Mouse (Mus musculus): ENCODE data around the gene Nat8l.
"Not testable (repeated sequence)": the region's sequence is repeated elsewhere in the genome, so short reads cannot be mapped to it uniquely, and the experiment has no call there.

Gene Nat8l

DNA sequence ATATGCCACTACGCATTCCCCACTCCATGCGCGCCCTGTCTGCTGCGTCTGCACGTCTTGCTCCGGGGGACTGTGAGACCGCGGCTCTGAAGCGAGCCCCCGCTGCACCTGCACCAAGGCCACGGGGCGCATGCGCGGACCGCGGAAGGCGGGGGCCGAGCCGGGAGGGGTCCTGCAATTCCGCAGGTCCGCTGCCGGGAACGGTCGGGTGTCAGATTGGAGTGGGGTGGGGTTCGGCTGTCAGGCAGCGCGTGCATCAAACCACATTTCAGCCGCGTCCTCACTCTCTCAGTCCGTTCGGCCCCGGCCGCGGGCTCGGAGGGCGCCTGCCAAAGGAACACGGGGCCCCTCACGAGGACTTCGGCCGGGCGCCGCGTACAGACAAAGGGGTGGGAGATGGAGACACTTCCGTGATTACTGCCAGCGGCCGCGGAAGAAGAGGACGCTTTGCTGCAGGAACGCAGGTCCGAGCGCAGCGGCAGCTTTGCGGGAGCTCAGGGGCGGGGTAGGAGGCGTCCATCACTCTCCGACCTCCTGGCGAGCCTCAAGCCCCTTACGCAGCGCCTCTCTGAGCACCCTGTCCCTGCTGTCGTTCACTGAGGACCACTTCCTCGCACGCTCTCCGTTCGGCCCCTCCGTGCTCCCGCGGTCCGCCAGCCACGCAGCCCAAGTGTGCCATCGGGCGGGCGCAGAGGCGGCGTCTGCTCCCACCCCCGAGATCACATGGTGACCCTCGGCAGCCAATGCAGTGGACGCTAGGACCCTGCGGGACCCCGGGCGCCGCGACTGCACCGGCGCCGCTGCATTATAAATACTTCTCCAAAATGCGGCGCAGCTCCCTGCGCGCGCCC, at the start of gene Nat8l:
TSS of gene Nat8l (plus strand) at position 142 of the 851 bp plus-strand sequence.
- CTCF ChIA-PET: no interaction called here

DNA sequence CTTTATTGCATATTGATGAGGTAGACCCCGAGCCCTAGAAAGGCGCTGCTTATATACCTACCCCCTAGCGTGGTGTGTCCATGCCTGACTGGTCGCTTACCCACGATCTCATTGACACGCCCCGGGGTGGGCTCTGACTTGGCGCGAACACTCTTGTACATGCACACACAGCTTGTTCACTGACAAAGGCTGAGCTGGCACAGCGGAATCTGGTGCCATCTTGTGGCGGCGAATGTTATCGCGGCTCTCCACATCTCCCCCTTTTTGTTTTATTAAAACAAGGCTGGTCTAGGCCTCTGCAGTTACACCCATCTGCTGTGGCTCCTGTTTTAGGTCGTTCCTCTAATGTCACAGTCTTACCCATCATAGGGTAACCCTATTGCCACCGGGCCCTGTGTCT, 48.7 kb upstream of the Nat8l start:
- CTCF ChIA-PET: not testable (repeated sequence)

DNA sequence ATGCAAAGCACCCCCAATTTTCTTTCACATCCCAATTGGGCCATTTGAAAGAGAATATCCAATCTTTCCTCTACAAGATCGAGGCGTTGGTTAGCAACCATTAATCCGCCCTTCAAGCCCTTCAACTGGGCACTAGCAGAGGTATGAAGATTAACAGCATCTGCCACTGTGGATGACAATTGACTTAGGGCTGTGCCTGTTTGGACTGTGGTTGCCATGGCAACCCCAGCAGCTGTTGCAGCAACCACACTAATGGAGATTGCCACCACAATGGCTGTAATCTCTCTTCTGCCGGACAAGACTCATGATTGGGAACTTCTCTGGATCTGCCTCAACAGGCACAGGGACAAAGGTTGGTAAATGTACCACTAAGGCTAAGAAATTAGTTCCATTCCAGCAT, 47.5 kb upstream of the Nat8l start:
- CTCF ChIA-PET: no interaction called here

DNA sequence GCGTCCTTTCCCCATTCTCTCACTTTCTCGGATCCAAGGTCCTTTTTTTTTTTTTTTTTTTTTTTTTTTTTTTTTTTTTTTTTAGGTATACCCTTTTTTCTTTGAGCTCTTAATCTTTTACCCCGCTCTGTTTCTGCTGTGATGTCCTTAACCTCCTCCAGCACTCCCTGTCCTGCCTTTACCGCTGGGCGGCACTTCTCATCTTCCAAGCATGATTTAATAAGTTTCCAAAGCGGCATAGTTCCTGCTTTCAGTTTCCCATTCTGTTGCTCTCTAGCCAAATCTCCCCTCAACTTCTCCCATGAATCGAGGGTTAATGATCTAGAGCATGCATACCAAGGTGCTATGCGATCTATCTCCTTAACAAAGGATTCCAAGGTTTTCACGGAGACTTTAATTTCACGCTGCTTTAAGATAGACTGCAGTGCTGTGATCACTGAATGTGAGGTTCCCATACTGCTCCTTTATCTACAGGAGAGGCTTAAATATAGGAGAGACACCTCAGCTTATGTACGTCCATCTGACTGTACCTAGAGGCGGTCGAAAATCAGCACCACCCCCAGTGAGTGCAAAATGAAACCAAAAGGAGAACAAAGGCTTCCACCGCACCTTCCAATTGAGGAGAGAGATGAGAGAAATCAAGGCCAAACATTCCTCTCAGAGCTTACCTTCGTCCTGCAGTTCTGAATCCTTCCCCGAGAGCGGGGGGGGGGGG, 42.2 kb upstream of the Nat8l start:
- CTCF ChIA-PET: interaction anchor here (0.6 to 0.7 kb wide), 2 partner anchors 143 to 1877 kb away, joined by 3 to 15 read pairs; no protein-coding TSS in a partner anchor

DNA sequence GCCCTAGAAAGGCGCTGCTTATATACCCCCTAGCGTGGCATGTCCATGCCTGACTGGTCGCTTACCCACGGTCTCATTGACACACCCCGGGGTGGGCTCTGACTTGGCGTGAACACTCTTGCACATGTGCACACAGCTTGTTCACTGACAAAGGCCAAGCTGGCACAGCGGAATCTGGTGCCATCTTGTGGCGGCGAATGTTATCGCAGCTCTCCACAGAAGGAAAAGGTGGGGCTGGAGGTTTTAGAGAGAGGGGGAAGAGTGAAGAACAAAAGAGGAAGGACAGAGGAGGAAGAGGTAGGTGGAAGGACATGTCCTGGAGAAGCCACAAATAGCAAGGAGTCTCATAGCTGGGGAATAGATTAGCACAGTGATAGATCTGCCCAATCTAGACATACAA, 41.4 kb upstream of the Nat8l start:
- CTCF ChIA-PET: no interaction called here

DNA sequence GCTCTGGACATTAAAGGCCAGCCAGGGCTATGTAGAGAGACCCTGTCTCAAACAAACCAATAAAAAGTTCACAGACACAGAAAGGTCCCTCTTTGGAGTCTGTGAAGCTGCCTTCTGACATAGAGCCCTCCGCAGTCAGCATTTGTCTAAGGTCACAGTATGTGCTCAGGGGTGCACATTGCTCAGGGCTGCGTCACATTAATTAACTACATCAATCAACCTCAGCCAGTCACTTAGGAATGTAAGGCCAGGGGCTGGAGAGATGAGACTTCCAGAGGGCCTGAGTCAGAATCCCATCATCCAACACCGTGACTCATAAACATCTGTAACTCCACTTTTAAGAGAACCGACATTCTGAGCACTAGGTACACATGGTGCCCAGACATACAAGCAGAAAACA, 39.9 kb upstream of the Nat8l start:
- CTCF ChIA-PET: interaction anchor here (0.7 kb wide), 1 partner anchor 15 kb away, joined by 5 read pairs; no protein-coding TSS in a partner anchor

DNA sequence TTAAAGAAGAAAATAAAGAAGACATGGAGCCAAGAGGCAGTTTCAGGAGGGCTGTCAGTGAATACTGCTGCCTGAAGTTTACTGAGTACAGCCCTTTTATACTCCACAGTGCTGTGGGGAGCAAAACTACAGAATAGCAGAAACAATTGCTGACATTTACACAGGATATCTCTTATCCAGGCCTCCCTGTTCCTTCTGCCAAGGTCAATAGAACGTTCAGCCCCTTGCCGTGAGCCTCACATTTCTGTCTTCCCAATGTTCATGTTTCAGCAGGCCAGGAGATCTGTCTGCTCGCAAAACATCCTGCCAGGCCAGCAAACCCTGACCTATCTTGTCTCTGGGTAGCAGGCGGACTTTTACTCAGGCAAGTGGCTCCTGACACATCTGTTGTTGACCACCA, 36.4 kb upstream of the Nat8l start:
- CTCF ChIA-PET: no interaction called here

DNA sequence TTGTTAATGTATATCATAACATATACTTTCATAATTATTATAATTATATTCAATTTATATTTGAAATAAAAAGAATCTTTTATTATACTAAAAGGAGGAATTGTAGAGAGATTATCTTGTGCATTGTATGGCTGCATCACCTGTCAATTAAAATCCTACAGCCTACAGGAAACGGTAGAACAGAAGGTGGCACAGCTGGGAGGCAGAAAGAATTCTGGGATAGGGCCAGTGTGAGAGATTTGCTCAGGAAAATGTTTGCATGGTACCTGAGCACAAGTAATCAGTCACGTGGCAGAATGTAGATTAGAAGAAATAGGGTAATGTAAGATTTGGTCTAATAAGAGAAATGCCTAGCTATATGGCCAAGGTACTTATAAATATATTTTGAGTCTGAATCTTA, 21.0 kb upstream of the Nat8l start:
- CTCF ChIA-PET: no interaction called here

DNA sequence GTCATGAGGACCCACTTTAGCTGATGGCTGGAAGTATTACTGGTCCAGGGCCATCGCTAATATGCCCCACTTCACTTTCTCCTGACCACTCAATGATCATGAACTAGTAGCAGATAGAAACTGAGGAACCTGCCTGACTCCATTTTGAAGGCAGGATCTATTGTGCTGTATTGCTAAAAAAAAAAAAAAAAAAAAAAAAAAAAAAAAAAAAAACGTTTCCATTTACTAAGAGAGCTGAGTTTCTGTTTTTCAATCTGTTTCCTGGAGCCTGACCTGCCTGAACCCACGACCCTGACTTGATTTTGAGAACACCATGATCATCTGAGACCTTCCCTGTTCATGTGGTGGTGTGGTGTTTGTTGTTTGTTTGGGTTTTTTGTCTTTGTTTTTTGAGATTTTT, 19.5 kb upstream of the Nat8l start:
- CTCF ChIA-PET: interaction anchor here (0.6 kb wide), 1 partner anchor 15 kb away, joined by 6 read pairs; no protein-coding TSS in a partner anchor

DNA sequence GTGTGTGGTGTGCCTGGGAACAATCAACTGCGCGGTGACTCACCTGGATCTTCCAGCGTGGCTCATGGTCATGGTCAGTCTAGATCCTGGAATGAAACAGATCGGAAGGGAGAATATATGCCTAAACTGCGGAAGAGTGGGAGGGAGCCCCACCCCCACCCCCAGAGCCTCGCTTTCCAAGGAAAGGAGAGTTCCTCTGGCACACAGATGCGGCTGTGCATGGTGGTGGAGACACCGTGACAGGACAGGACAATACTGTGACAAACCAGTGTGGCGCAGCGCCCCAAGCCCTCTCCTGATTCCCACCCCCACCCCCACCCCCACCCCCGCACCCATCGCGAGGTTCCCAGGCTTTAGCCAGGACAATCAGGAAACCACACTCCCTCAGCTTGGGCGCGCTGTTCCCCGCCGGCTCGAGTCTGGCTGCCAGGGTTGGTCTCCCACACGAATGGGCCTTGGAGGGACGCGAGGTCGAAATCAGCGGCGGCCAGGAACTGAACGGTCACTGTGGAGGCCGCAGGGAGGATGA, 13.0 kb upstream of the Nat8l start:
- CTCF ChIA-PET: no interaction called here

DNA sequence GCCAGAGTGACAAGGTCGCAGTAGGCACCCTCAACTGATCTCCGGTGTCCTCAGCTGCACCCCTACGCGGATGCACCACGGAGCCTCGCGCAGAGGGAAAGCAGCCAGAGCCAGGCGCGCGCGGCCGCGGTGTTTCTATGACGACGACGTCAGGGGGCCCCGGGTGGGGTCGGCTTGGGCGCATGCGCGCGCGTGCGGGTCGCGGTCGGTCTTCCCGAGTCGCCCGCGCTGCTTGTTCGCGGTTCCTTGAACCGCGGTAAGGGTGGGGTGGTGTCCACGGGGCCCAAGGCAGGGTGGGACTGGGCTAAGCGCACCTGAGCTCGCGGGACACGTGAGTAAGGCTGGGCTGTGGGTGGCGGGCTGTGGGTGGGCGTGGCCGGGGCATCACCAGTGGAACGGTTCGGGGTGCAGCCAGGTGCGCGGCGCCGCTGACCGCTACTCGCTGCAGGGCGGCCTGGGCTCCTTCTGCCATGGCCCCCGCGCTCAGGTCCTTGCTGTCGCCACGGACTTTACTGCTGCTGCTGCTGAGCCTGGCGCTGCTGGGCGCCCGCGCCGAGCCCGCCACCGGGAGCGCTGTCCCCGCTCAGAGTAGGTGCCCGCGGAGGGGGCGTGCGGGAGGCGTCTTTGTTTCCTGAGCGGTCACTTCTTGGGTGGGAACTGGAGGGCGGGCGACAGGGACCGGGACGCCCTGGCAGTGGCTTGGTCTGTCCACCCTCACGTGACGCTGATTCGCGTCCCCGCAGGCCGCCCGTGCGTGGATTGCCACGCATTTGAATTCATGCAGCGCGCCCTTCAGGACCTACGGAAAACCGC, 12.3 kb upstream of the Nat8l start, which contains the start of gene Gm1673:
TSS of gene Gm1673 (plus strand) at position 125 of the 813 bp plus-strand sequence.
- CTCF ChIA-PET: no interaction called here

DNA sequence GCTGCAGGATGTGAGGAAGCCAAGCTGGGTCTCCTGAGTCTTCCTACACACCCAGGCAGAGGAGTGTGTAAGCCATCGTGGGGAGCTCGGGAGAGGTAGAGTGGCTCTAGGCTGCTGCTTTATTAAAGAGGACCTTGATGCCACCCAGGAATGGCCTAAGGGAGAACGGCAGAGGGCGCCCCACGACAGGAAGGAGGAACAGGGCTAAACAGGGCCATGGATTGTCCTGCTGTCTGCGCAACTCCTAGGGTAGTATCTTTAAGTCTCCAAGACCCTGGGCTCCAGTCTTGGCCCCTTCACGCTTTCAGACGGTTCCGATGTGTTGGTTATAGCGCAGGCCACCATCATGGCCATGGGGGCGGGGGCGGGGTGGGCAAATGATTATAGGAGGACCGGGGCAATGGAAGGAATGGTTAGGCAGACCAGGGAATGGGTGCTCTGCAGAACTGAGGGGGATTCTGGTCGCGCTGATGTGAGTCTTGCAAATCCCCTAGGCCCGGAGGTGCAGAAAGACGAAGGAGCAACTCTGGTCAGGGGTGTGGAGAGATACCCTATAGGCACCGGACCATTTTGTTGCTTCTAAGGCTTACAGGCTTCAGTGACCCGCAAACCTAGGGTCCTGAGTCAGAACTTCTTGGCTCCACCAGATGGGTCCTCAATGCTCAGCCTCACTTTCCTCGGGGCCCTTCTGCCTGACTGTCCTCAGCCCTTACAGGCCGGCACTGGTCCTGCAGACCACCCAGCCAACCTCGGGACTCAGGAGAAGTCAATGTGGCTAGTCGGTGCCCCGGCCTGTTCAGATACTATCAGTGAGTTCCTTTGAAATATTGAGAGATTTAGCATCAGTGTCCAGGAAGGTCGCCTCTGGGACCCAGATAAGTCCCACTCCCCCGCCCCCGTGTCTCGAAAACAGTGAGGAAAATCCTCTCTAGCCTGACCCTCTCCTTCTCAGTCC, 836 bp upstream of the Nat8l start:
- CTCF ChIA-PET: no interaction called here

DNA sequence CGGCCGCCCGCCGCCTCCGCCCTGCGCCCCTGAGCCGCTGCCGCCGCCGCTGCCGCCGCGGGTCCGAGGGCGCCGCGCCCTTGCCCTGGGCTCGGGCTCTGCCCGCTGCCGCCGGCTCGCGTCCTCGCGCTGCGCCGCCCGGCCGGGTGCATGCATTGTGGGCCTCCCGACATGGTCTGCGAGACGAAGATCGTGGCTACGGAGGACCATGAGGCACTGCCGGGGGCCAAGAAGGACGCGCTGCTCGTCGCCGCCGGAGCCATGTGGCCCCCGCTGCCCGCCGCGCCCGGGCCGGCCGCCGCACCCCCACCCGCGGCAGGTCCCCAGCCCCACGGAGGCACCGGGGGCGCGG, 886 bp downstream of the Nat8l start:
- CTCF ChIA-PET: no interaction called here

DNA sequence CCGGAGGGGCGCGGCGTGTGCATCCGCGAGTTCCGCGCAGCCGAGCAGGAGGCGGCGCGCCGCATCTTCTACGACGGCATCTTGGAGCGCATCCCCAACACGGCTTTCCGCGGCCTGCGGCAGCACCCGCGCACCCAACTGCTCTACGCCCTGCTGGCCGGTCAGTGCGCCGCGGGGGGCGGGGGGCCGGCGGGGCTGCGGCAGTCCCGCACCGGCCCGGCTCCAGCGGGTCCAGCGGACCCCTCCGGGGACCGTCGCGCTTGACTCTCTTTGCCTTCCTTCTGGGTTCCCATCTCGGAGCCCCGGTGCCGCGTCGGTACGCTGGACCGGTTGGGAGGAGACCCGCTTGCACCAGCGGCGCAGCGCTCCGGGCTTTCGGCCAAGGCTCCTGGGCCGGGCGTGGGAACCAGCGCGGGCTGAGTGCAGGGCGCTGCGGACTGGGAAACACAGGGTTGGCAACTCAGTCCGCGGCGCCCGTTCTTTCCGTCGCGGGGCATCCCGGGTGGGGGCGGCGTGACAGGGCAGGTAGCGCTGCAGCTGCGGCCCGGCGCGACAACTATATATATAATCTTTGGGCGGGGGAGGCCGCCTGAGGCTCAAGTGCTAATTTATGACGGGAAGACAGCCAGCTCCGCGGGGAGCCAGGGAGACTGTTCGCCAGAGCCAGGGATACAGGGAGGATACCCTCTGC, 1.4 kb downstream of the Nat8l start:
- CTCF ChIA-PET: no interaction called here

DNA sequence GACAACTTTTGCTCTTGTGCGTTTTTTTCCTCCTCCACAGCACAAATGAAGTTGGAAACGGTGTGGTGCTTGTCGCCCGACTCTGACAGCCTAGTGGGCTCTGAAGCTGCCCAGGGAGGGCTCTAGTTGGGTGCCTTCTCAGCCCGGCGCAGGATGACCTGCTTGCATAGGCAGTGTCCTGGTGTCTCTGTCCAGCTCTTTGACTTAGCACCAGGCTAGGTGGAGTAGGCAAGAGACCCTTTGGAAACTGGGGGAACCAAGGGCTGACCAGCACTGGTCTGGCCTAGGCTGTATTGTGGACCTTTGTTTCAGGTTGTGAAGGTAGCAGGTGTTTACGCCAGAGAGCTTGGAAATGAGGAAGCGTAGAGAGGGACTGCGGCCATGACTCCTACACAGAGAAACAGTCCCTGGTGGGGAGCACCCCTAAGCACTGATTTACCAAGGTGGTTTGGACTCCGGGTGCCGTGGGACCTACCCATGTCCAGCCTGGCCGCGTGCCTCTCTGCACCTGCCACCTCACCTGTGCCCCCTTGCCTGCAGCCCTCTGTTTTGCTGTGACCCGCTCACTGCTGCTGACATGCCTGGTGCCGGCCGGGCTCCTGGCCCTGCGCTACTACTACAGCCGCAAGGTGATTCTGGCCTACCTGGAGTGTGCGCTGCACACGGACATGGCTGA, 2.2 kb downstream of the Nat8l start:
- CTCF ChIA-PET: no interaction called here

DNA sequence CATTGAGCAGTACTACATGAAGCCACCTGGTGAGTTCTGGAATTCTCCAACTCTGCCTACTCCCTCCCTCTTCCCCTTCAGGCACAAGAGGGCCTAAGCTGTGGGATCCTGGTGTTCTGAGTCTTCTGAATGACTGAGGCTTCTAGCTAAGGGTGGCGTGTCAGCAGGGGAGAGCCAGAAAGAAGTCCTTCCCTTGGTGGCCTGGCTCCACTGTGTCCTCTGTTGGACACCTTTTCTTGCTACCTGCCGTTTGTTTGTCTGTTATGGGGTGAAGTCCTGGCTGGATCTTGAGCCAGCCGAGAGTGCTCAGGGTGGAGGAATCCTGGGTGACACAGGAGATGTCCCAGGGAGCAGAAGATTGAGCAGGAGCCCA, 2.7 kb downstream of the Nat8l start:
- CTCF ChIA-PET: no interaction called here

DNA sequence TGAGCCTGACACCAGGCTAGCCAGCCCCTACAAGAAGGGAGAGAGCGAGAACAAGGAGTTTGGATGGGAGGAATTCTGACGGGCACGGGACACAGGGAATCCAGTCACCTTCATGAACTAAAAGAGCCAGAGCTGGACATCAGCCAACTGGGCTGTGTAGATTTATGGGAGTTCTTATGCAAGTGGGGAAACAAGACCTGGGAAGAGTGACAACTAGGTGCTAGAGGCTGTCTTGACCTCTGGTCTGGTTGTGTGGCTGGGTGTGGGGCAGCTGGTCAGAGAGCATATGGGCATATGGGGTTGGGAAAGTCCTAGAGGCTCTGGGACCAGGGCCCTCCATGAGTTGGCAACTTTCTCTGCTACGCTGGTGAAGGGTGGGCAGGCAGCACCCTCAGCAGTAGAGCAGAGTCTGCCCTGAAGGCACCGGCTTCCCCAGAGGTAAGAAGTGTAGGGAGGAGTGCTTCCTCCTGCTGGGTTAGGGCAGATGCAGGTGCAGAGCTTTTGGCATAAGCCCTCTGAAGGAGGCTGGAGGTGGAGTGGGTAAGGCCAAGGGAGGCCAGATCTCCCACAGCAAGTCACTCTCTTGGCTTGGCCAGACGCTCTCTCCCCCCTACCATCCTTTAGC, 3.8 kb downstream of the Nat8l start:
- CTCF ChIA-PET: no interaction called here

DNA sequence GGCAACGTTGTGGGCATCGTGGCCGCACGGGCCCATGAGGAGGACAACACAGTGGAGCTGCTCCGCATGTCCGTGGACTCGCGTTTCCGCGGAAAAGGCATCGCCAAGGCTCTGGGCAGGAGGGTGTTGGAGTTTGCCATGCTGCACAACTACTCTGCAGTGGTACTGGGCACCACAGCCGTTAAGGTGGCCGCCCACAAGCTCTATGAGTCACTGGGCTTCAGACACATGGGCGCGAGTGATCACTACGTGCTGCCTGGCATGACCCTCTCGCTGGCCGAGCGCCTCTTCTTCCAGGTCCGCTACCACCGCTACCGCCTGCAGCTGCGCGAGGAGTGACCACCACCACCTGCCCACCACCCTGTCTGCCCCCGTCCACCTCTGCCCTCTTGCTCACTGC, 5.0 kb downstream of the Nat8l start:
- CTCF ChIA-PET: no interaction called here

DNA sequence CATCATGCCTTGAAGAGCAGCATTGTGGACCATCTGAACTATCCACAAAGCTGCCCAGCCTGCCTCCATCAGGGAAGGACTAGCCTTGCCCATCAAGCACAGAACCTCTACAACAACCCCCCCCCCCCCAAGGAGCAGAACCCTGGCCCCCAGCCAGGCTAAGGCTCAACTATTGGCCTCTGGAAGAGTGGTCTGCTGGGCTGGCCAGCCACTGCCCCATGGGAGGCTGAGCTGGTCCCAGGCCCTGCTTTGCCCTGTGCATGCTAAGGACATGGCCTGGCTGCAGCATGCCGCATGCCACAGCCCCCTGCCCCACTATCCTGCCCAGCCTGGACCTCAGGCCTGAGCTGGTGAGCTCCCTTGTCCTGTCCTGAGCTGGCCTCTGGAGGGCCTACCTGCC, 5.6 kb downstream of the Nat8l start:
- CTCF ChIA-PET: no interaction called here

DNA sequence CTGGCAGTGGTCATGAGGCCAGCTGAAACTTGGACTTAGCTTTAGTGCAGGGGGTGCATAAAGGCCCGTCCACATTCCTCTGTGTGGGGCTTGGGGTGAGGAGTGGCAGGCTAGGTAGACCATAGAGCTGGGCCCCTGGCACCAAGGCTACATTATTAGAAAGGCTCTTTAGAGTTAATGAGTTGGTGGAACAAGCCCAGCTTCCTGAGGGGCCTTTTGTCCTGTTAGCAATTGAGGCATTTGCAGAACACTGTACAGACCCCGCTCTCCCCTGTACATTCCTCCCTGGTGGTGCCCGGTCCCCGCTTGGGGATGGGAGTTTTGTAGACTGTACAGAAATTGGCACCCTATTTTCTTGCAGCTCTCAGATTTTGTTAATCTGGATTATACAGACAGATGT, 6.9 kb downstream of the Nat8l start:
- CTCF ChIA-PET: no interaction called here

Data from spleen, embryonic (tissue).